Mouse (Mus musculus): ENCODE results near the gene Rab19. TPM values are rescaled to one million over a fixed set of nuclear protein-coding genes. Genes with fewer than 3 reads are reported as not detected.
"Not testable (repeated sequence)": the region's sequence is repeated elsewhere in the genome, so short reads cannot be mapped to it uniquely, and the experiment has no call there.

Gene Rab19
- total RNA-seq, 1 experiment from 2014 or later = 44.2 TPM

DNA sequence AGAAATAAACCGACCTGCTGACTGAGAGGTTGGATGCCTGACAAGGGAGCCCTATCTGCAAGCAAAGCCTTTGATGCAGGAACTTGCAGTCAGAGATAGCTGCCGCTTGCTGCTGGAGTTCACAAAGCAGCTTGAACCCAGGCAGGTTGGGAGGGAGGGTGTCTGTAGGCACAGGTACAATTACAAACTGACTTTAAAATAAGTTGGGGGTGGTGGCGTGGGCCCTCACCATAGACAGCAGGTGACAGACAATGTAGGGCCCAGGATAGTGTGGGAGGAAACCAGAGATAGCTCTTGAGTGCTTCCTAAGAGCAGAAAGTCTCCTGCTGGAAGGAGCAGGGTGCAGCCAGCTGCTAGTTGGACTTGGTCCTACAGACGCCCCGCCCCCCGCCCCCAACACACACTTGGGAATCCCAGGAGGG, 42.2 kb downstream of the Rab19 start:
- ATAC-seq (replicated peaks; ENCODE audit: insufficient number of reproducible peaks, low FRiP score, low TSS enrichment, poor library complexity, severe bottlenecking) = no peak

DNA sequence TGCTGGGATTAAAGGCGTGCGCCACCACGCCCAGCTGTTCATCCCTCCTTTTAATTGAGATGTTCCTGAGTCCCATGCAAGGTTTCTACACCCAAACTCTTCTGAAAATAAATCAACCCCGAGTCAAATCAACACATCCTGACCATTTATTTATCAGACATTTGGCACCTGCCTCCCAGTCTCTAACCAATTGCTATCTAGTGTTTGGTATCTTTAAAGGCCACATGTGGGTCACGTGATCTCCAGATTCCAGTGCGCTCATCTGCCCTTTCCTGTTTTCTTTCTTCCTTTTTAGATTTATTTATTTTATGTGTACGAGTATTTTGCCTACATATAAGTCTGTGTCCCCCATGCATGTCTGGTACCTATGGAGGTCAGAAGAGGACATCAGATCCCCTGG, 42.7 kb downstream of the Rab19 start:
- no peak for ATAC-seq (replicated peaks; ENCODE audit: insufficient number of reproducible peaks, low FRiP score, low TSS enrichment, poor library complexity, severe bottlenecking)

DNA sequence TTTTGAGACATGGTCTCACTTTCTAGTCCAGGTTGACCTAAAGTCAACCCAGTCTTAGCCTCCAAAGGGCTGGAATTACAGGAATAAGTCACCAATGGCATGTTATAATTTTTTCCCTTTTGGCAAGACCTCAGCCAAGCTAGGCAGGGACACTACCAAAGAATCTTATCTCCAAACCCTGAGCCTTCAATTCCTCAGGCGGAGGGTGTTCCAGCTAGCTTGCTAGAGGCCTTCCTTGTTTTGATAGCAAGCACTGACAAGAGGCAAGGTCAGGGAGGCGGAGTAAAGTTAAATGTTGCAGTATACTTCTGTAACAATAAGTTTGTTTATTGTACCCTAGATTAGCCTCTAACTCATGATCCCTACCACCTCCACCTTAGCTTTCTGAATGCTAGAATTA, 44.2 kb downstream of the Rab19 start:
- ATAC-seq (replicated peaks; ENCODE audit: insufficient number of reproducible peaks, low FRiP score, low TSS enrichment, poor library complexity, severe bottlenecking) = no peak

DNA sequence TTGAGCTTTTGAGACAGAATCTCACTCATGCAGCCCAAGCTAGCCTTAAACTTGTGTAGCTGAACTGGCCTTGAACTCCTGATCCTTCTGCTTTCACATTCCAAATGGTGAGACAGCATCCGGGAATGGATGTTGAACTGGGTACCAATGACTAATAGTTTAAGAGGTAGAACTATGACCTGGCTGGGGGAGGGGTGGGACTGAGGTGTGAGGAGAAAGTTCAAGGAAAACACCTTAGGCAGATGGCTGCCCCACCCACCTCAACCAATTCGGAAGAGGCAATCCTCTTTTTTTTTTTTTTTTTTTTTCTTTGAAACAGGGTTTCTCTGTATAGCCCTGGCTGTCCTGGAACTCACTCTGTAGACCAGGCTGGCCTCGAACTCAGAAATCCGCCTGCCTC, 45.8 kb downstream of the Rab19 start:
- no peak for ATAC-seq (replicated peaks; ENCODE audit: insufficient number of reproducible peaks, low FRiP score, low TSS enrichment, poor library complexity, severe bottlenecking)

DNA sequence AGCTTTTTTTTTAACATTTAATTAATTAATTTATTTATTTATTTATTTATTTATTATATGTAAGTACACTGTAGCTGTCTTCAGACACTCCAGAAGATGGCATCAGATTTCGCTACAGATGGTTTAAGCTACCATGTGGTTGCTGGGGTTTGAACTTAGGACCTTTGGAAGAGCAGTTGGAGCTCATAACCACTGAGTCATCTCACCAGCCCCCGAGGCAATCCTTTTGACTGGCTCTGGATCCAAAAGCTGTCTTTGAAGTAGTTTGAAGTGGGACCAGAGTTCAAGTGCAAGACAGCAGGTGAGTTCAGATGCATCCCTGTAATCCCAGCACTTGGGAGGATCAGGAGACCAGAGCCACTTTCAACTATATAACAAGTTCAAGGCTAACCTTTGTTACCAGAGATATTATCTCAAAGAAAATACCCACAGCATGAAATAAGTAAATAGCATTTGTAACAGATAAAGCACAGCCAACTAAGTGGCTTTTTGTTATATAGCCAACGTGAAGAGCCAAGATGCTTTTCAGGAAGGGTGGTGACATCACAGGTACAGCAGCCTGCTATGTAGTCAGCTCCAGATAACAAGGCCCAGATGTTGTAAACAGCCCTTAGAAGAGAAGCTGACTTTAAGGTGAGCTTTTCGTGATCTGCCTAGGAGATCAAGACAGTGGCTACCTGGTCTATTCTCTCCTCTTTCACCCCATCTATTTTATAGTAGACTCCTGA, 46.5 kb downstream of the Rab19 start:
- ATAC-seq (replicated peaks; ENCODE audit: insufficient number of reproducible peaks, low FRiP score, low TSS enrichment, poor library complexity, severe bottlenecking) = no peak

DNA sequence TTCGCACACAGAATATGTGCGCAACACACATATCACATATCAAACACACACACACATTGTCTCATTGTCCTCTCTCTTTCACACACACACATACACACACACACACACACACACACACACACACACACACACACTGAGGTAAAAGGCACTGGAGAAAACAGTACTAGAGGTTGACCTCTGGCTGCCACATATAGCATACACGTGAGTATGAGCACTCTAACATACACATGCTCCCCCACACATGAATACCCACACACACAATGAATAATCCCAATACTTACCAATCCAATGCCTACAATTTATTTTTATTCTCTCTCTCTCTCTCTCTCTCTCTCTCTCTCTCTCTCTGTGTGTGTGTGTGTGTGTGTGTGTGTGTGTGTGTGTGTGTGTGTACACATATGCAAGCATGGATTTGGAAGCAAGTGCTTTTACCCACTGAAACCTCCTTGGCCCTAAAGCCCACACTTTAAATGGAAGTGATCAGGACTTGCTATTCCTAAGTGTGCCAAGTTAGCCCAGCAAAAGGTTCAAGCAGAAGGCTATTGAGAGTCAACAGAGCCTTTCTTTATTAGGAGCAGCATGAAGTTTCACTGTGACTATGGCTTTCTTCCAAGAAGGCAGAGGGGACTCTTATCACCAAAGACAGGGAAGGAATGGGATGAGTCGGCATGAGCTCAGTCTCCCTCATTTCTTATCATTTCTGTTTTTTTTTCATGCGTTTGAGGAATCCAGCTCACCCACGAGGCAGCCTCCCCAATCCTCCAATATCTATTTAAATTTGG, 48.2 kb downstream of the Rab19 start:
- no peak for ATAC-seq (replicated peaks; ENCODE audit: insufficient number of reproducible peaks, low FRiP score, low TSS enrichment, poor library complexity, severe bottlenecking)

DNA sequence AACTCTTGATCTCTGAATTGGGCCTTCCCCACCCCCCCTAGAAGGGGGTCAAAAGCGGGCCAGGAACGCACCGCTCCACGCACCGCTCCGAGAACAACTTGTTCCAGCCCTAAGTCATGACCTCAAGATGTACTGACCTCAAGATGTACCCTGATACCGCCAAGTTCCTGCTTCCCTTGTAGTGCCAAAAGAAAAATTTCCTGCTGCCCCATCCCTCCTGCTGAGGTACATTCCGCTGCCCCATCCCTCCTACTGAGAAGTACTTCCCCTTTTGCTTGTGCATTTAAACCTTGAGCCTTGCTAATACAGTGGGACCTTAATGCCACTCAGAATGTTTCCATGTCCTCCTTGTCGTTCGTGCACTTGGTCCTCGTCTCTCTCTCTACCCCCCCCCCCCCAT, 49.7 kb downstream of the Rab19 start:
- ATAC-seq (replicated peaks; ENCODE audit: insufficient number of reproducible peaks, low FRiP score, low TSS enrichment, poor library complexity, severe bottlenecking) = no peak

DNA sequence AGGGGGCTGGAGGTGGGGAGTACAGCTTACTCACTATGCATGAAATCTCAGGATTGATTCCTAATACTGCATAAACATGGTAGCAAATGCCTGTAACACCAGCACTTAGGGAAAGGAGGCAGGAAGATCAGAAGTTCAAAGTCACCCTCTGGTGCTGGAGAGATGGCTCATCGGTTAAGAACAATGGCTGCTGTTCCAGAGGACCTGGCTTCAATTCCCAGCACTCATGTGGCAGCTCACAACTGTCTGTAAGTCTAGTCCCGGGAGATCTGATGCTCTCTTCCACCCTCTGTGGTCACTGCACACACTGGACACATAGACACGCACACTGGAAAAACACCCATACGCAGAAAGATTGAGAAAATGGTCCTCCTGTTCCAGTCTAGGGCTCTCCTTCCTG, 52.2 kb downstream of the Rab19 start:
- ATAC-seq (replicated peaks; ENCODE audit: insufficient number of reproducible peaks, low FRiP score, low TSS enrichment, poor library complexity, severe bottlenecking) = no peak

DNA sequence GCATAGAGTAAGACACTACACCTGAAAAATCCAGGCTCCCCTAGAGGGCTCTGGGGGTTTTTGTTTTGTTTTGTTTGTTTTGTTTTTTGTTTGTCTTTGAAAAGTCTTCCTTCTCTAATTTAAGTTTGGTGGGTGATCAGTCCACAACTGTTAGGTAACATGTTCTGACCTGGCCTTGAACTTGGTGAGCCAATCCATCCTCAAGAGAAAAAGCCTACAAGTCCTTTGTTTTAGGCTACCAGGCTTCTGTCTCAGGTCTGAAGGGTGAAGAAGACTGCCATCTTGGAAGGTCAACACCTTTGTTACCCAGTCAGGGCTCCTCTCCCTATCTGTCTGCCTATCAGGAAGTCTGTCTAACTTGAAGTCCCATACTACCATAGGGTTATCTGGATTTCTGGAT, 52.7 kb downstream of the Rab19 start:
- ATAC-seq (replicated peaks; ENCODE audit: insufficient number of reproducible peaks, low FRiP score, low TSS enrichment, poor library complexity, severe bottlenecking) = no peak

DNA sequence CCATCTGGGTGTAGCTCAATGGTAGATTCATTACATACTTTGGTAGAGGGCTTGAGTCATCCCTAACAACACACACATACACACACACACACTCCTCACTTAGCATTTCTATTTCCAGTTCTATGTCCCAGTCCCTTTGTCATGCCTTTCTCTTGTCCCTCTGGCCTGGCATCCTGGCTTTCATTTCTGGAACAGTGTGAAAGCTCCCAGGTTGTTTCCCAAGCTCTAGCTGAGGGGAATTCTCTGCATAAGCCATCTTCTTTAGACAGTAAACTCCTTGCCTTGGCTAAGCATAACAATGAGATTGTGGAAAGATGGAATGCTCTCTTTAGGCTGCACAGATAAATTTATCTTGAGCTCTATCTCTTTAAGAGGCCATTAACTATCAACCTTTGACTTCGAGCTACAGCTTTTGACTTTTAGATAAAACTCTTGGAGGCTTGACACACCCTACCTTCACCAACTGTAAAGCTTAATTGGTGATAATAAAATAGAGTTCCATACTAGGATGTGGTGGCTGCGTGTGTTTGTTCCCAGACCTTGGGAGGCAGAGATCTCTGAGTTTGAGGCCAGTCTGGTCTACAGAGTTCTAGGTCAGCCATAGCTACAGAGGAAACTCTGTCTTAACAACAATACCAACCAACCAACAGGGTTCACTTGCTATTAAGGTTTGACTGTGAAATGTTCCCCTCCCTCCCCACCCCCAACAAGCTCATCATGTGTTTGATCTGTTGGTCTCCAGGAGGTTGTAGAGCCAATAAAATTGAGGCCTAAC, 53.3 kb downstream of the Rab19 start:
- no peak for ATAC-seq (replicated peaks; ENCODE audit: insufficient number of reproducible peaks, low FRiP score, low TSS enrichment, poor library complexity, severe bottlenecking)

DNA sequence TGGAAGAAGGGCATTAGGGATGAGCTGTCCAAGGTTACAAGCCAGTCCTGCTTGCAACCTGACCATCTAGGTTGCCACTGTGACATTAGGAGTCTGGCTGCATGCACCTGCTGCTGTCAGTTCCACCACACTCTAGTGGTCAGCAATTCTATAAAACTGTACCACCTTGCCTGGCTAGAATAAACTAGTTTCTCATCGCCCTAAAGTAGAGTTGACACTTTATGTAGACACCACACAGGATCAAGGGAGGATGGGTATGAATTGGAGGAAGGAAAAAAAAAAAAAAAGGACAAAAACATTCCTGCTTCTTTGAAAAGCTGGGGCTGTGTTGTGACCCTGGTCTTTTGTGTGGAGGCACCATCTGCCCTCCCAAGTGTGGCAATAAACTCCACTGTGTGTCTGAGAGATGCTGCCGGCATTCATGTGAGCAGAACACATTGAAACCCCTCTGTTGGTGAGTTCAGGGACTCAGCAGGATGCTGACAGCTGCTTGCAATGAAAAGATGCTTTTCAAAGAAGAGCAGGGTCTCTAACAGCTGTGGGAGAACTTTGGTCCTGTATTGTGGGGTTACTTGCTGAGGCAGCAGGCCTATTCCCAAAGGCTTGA, 54.0 kb downstream of the Rab19 start:
- no peak for ATAC-seq (replicated peaks; ENCODE audit: insufficient number of reproducible peaks, low FRiP score, low TSS enrichment, poor library complexity, severe bottlenecking)

DNA sequence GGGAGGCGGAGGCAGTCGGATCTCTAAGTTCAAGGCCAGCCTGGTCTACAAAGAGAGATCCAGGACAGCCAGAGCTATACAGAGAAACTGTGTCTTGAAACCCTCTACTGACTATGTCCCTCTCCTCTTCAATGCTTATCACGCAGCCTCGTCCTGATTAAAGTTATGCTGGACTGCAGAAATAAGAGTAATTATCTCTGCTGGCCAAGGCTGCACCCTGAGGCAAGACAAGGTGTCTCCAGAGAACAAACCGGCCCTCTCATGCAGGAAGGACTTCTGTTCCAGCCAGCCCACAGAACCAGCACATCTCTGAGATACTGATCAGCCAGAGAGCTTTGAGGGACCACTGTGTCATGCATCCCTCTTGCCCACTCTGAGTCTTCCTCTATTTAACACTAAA, 54.9 kb downstream of the Rab19 start:
- ATAC-seq (replicated peaks; ENCODE audit: insufficient number of reproducible peaks, low FRiP score, low TSS enrichment, poor library complexity, severe bottlenecking) = no peak

DNA sequence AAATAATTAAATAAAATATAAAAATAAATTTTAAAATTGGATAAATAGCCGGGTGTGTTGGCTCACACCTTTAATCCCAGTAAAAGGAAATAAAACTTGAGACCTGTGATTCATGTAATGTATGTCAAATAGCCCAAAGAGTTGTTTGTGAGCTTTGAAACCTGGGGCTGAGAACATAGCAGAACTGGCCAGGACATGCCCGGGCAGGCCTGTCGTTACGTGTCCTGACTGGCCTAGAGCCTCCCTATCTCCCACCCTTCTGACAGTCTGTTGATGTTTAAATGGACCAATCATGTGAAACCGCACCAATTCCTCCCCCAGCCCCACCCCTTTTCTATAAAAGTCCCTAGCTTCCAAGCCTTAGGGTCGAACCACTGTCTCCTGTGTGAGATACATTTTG, 56.5 kb downstream of the Rab19 start:
- ATAC-seq (replicated peaks; ENCODE audit: insufficient number of reproducible peaks, low FRiP score, low TSS enrichment, poor library complexity, severe bottlenecking) = not testable (repeated sequence)

Other genes with a start within 250 kb of the Rab19 start
- gene Kdm7a, start 174.4 kb upstream of the Rab19 start, total RNA-seq (2017) = 102 to 109 TPM (median 106 TPM) in 3 replicates
- gene Slc37a3, start 3.5 kb upstream of the Rab19 start, total RNA-seq (2017) = 33.9 to 44.5 TPM (median 42.6 TPM) in 3 replicates
- gene Mkrn1, start 39.3 kb downstream of the Rab19 start, total RNA-seq (2017) = 163 to 297 TPM (median 214 TPM) in 3 replicates
- gene Dennd2a, start 176.7 kb downstream of the Rab19 start, total RNA-seq (2017) = 0.43 to 0.58 TPM in 2 of 3 replicates, not detected in the other
- gene Adck2, start 192.7 kb downstream of the Rab19 start, total RNA-seq (2017) = 16.8 to 27.2 TPM (median 19.6 TPM) in 3 replicates
- gene Gm42420, start 204.6 kb downstream of the Rab19 start, total RNA-seq (2017) = 1.5 TPM in 1 of 3 replicates, not detected in the others
- 28.3 to 82.2 TPM (median 35.8 TPM) in 3 replicates for gene Ndufb2, start 211.4 kb downstream of the Rab19 start, total RNA-seq (2017)

Measured in monocyte, adult 5-6 weeks (primary cell).